Mouse (Mus musculus): ENCODE data around the gene Pafah1b1.

Gene Pafah1b1

GRCm38 (mm10) chr11:74664279-74664678 lies 60.2 kb downstream of the Pafah1b1 start:
- no peak for DNase-seq (ENCODE audit: low read depth, low spot score)

DNA sequence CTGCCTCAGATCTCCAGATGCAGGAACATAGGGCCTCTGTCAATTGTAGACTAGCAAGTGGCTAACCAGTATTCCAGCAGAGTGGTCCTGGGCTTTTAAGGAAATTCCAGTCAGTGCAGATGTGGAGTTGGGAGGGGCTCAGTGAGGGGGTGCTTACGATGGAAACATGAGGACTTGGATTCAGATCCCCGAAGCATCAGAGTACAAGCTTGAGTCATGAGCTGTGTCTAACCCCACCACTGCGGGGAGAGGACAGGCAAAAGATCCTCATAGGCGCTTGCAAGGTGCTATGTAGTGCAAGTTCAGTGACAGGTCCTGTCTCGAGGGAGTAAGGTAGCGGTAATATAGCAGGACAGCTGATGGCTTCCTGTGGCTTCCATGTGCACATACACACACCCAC lies 62.2 kb downstream of the Pafah1b1 start:
- no peak for DNase-seq (ENCODE audit: low read depth, low spot score)

- DNase-seq (ENCODE audit: low read depth, low spot score) = no peak
Observed at GRCm38 (mm10) chr11:74661641-74662040, 62.8 kb downstream of the Pafah1b1 start.

DNA sequence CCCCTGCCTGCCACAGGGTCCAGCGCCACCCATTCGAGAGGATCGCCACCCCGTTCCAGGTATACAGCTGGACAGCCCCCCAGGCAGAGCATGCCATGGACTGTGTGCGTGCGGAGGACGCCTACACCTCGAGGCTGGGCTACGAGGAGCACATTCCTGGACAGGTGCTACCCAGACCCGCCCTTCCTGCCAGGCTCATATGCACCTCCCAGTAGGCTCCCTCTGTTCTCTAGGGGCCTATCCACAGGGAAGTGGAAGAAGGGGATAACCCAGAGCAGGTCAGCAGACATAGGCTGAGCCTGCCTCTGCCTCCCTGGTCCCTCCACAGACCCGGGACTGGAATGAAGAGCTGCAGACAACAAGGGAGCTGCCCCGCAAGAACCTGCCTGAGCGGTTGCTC lies 64.1 kb downstream of the Pafah1b1 start:
- no peak for DNase-seq (ENCODE audit: low read depth, low spot score)

DNA sequence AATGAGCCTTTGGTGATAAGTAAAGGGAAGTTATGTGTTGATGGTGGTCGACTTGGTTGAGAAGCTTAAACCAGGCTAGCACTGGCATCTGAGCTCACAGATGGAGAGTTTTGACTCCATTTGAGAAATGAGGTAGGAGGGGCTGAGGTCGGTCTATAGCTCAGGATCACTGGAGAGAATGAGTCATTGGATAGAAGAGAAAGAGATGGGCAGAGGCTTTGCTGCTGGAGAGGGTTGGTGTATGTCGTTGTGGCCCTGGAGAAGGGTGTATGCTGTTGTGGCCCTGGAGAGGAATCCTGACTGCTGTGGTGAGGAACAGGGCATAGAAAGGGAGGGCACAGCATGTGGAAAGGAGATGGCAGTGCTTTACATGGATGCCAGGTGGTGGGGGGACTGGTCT lies 68.5 kb downstream of the Pafah1b1 start:
- no peak for DNase-seq (ENCODE audit: low read depth, low spot score)

DNA sequence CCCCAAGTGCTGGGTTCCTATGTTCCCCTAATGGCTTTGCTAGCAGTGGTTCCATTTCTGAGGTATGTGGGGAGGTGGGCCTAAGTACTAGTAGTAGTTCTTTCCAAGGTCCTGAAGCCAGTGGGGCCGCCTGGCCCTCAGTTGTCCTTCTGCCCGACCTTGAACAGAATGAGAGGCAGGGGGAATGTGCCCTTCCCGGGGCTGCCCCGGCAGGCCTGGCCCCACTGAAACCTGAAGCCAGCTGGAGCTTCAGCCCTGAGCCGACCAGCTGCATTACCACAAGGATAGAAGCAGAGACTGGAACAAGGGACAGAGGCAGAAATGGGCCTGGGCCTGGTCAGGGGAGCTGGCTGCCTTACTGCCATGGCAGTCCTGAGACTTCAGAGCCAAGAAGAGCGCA lies 71.1 kb downstream of the Pafah1b1 start:
- no peak for DNase-seq (ENCODE audit: low read depth, low spot score)

DNA sequence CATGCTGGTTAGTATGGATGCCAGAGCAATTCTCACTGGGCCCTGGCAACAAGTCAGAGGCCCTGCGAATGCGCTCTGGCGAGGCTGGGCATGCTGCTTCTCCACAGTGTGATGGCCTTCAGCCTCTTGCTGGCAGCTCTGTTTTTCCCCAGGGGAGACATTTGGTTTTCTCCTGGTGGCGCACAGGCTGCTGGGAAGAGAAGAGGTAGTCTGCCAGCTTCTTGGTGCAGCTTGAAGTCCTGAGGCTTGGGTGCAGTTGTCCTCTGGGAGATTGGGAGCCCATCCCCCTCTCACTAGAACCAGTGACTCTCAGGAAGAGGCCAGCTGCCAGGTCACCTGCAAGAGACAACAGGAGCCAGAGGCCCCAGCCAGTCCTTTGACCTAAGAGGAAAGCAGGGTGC lies 71.7 kb downstream of the Pafah1b1 start:
- DNase-seq (ENCODE audit: low read depth, low spot score) = no peak

GRCm38 (mm10) chr11:74650576-74651100 lies 73.8 kb downstream of the Pafah1b1 start:
- DNase-seq (ENCODE audit: low read depth, low spot score) = no peak

DNA sequence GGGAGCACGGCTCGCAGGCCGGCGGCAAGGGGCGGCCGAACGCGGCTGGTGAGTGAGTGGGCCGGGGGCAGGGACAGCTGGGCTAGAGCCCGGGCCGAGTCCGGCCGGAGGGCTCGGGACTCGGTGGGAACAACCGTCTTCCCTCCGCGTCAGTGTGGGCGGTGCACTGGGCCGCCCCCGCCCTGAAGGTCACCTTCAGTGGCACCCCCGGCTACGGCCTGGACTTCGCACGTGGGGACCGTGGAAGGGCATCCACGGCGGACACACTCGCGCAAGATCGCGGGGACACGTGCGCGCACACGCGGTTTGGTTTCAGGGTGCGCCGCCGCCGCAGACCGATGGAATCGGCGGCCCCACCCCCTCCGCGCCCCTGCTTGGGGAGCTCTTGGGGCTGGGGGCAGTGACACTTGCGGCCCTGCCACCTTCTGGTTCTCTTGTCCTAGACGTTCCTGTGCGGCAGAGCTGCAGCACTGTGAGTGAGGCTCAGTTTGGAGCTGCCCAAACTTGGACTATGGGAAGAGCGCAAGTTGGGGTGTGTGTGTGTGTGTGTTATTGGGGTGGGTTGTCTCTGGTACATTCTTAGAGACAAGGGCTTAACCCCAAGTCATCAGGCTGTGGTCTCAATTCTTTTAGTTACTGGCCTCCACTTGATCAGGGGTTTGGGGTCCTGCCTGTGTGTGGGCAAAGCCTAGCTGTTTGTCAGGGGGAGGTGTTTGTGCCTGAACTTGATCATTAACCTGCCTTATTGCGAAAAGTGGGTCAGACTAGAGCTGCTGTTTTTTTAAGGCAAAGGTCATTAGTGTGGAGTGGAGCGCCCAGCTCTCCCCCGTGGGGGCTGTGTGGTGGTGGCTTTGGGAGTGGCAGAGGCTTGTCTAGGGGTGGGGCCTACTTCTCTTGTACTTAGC lies 74.6 kb downstream of the Pafah1b1 start:
- no peak for DNase-seq (ENCODE audit: low read depth, low spot score)

GRCm38 (mm10) chr11:74649095-74649646 lies 75.3 kb downstream of the Pafah1b1 start, which contains the start of gene Cluh:
Gene Cluh (plus strand): TSS chr11:74649495.
- DNase-seq (ENCODE audit: low read depth, low spot score) = peak; percentile 89

- no peak for DNase-seq (ENCODE audit: low read depth, low spot score)
Observed at GRCm38 (mm10) chr11:74648676-74649075, 75.8 kb downstream of the Pafah1b1 start.

DNA sequence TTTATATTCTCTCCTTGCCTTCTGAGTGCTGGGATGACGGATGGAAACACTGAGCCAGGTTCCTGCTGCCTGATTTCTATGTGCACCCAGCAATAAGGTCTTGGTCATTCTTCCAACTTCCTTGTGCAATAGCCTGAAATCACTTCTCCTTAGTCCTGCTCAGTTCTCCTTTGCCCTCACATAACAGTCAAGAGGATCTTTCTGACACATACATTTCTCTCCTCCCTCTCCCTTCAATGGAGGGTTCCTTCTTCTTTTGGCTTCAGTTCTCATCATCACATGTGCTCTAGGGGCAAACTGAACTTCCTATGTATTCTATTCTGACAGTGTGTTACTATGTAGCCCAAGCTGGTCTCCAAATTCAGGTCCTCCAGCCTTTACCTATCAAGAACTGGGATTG lies 76.5 kb downstream of the Pafah1b1 start:
- no peak for DNase-seq (ENCODE audit: low read depth, low spot score)

- no peak for DNase-seq (ENCODE audit: low read depth, low spot score)
Observed at GRCm38 (mm10) chr11:74639628-74640027, 84.8 kb downstream of the Pafah1b1 start.

DNA sequence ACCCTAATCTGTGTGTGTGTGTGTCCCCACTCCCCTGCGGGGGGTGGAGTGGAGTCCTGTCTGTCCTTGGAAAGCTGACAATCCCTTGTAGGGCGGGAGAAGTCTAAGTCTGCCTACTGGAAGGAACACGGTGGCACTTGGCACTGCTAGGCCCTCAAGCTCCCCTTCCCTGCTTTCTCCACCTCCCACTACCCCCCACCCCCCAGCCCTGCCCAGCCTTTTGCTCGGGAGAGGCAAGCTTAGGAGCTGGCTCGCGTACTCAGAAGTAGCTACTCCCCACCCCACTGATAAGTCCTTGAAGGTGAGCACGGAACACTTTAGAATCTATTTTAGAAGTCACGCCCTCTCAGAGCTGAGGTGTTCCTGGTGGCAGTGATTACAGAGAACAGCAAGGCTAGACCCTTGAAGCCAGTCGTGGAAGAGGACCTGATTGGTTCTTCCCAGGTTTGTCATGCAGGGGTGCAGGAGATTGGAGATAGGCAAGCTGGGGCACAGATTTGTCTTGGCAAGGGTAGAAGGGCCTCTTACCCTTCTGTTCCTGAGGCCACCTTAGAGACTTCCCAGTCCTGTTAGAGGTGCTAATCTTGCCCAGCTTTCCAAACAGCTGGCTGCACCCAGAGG lies 85.6 kb downstream of the Pafah1b1 start:
- DNase-seq (ENCODE audit: low read depth, low spot score) = no peak

DNA sequence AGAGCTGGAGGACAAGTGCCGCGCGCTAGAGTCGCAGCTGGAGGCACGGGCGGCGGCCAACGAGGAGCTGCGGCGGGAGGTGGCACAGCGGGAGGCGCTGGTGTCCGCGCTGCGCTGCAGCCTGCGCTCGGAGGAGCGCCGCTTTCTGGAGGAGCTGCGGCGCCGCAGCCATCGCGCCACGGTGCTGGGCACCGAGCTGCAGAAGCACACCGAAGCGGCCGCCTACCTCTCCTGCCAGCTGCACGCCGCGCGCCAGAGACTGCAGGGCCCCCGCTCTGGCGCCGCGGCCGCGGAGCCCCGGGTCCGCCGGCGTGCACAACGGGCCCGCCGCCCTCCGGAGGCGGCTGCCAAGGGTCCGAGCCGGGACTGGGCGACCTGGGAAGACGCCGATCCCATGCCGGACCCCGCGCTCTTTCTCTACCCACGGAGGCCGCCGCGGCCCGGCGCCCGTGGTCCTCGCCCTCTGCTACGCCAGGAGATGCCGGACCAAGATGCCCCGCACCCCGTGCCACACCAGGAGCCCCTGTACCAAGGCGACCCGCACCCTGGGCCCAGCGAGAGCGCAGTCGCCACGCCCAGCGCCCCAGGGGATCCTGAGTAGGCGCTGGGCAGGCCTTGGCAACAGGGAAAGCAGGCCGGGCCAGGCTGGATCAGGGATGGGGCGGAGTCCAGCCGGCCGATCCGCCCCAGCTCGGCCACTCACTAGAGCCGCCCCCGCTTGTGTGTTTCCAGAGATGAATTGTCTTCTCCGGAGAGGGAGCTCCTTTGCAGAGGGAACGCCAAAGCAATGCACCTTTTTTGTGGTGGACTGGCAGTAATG lies 86.3 kb downstream of the Pafah1b1 start:
- peak; percentile 60 for DNase-seq (ENCODE audit: low read depth, low spot score)

DNA sequence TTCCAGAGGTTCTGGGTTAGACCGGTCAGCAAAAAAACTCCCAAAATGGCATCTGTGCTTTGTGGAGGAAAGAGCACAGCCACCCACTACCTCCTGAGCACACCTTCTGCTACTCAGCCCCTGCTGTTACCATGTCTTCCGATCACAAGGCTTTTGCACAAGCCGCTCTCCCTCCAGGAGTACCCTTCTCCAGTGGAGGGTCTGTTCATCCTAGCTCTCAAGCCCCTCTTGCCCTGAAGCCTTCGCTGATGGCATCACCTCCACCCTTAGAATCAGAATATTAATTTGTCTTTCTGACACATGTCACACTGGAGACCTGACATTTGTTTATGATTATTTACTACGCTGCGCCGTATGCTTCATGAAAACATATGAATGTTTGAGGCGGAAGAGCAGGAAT lies 87.0 kb downstream of the Pafah1b1 start:
- no peak for DNase-seq (ENCODE audit: low read depth, low spot score)

DNA sequence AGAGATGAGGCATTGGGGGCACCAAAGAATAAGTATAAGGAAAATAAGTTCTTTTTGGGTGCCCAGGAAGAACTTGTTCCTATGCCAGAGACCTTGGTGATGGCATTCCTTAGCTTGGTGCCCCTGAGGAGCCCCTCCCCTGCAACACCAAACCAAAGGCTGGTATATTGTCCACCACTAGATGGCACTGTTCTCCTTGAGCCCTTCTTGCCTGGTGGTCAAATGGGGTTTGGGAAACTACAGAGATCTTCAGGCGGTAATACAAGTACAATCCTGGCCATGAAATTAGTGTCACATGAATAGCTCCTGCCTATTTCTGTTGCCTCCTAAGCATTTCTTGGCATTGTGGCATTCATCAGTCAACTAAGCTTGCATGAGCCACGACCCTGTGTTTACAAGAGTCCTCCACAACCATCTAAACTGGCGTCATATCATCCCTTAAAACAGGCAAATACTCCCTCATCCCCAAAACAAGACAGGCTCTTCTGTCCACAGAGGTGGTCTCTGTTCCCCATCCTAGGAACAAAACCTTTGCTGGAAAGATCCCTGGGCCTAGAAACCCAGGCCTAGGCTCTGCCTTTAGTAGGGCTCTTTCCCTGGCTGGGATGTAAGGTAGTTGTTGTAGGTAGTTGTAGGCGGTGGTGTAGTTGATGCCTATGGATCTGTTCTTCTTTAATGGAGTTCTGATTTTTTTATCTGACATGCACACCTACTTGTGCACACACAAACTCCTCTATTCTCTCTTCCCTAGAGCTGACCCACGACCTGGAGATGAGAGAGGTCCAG lies 89.8 kb downstream of the Pafah1b1 start:
- peak; percentile 60 for DNase-seq (ENCODE audit: low read depth, low spot score)

DNA sequence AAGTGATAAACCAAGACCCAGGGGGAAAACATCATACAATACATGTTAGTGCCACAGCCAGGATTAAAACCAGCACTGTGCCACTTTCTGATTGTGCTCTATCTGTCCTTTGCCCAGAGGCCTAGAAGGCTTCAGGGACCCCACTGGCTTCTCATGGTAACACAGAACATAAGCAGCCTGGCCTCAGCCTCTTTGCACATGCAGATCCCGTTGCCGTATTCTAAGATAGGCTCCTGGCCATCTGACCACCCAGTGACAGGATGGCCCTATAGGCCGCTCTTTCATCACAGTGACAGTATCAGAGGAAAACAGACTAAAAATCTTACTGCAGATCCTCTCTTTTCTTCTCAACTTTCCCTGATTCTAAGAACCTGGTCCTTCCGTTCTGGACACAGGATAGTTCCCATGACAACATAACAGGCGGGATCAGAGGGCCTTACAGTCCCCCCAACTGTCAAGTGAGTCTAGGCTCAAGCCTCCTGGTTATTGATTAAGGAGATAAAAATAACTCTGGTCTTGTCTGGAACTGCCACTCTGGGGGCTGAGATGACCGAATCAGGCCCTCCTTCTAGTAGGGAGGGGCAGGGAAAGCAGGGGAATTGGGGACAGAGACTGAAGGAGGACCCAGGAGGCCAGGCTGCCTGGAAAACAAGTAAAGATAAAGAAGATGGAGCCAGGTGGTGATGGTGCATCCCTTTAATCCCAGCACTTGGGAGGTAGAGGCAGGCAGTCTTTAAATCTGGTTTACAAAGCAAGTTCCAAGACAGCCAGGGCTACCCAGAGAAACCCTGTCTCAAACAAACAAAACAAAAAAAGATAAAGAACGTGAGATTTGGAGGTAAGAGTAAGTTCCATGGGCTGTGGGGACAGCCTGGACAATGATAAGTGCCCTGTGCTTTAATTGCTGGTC lies 92.3 kb downstream of the Pafah1b1 start:
- DNase-seq (ENCODE audit: low read depth, low spot score) = no peak

DNA sequence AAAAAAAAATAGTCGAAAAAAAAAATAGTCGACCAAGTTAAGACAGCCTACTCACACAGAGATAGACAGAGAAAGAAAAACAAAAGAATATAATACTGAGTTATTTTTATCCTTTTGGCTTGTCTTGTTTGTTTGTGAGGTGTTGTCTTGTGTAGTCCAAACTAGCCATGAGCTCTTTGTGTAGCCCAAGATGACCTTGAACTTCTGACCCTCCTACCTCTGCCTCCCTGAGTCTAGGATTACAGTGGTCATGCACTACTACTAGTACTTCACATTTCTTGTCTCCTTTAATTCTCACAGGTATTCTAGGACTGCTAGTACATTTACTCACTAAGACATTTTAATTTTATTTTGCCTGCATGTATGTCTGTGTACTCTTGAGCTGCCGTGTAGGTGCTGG lies 97.0 kb downstream of the Pafah1b1 start:
- DNase-seq (ENCODE audit: low read depth, low spot score) = no peak

- DNase-seq (ENCODE audit: low read depth, low spot score) = no peak
Observed at GRCm38 (mm10) chr11:74625333-74625732, 99.1 kb downstream of the Pafah1b1 start.
